Mouse (Mus musculus): Measurements from ENCODE around the gene Hpcal1. TPM values are rescaled to one million over a fixed set of nuclear protein-coding genes. Genes with fewer than 3 reads are reported as not detected.
A peak's percentile ranks its signal among the peaks of the same experiment; 100 is the strongest.
"Not testable (repeated sequence)": the region's sequence is repeated elsewhere in the genome, so short reads cannot be mapped to it uniquely, and the experiment has no call there.

Gene Hpcal1
- polyA plus RNA-seq, 1 experiment from 2014 or later: 72.2 TPM

GRCm38 (mm10) chr12:17747191-17748154, 56.8 kb downstream of the Hpcal1 start:
- Histone ChIP-seq H3K4me2 (no peak overlapping the region), H3K36me3 (no peaks in the 10 kb centered on the region), H3K9me3 (no peaks in the 10 kb centered on the region), H3K4me1 (peaks cover 68% of the 10 kb centered on the region), H3K9ac (no peak overlapping the region), H3K27ac (peak overlapping the region; percentile 76), H3K4me3 (no peak overlapping the region), H3K27me3 (no peaks in the 10 kb centered on the region)
- WGBS: 29% methylated on average over 10 of the region's 10 CpGs
- ATAC-seq (ENCODE audit: borderline replicate concordance, extremely low read depth, low FRiP score, low TSS enrichment): peak; percentile 71

- H3K27me3 ChIP-seq: no peaks in the 10 kb centered on the region
- ATAC-seq (ENCODE audit: borderline replicate concordance, extremely low read depth, low FRiP score, low TSS enrichment): no peak
- no peak overlapping the region for H3K9ac ChIP-seq
- no peaks in the 10 kb centered on the region for H3K9me3 ChIP-seq
- peaks cover 62% of the 10 kb centered on the region for H3K4me1 ChIP-seq
- H3K4me2 ChIP-seq: no peak overlapping the region
- no peak overlapping the region for H3K4me3 ChIP-seq
- peak overlapping the region; percentile 76; the same call in 1 of the 2 replicates for H3K27ac ChIP-seq
- WGBS: 28% methylated on average over 4 of the region's 4 CpGs
- H3K36me3 ChIP-seq: no peaks in the 10 kb centered on the region
Observed at GRCm38 (mm10) chr12:17748155-17748529, 57.5 kb downstream of the Hpcal1 start.

DNA sequence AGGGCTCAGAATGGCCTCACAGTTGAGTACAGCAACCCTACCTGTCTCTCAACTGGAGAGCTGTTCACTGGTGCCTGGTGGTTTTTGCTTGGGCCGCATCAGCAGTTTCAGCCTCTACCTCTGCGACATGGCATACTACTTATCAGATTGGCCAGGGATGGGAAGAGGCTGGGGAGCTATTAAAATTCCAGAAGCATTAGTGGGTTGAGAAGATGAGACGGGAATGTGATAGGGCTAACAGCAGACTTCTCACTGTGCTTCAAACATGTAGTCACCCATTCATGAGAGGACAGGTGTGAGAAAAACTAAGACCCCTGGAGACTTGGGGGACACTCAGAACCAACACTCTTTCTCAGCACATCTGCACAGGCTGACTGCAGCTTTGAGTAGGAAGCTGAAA, 59.1 kb downstream of the Hpcal1 start:
- Histone ChIP-seq H3K4me3 (no peak overlapping the region), H3K9ac (no peak overlapping the region), H3K27me3 (no peaks in the 10 kb centered on the region), H3K27ac (peak overlapping the region; percentile 34; the same call in 1 of the 2 replicates), H3K4me2 (no peak overlapping the region), H3K4me1 (peaks cover 53% of the 10 kb centered on the region), H3K9me3 (no peaks in the 10 kb centered on the region), H3K36me3 (no peaks in the 10 kb centered on the region)
- ATAC-seq (ENCODE audit: borderline replicate concordance, extremely low read depth, low FRiP score, low TSS enrichment): no peak
- 37% methylated on average over 3 of the region's 3 CpGs for WGBS

DNA sequence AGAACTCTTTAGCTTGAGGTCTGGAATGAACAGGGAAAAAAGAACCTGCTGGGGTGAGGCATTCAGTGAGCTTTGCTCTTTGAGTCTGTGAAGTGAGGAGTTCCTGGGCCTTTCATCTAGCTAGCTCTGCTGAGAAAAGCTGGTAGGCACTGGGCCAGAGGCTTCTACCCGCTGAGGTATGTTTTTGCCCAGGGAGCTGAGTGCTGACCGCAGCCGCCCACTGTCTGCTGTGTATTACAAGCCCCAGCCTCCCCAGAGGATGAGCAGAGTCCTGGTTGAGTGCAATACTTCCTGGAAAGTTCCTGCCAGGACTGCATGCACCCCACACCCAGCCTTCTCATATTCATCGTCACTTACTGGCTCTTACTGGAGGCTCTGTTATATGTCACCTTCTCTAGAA, 59.8 kb downstream of the Hpcal1 start:
- no peak overlapping the region for H3K4me3 ChIP-seq
- peak overlapping the region; percentile 34 for H3K27ac ChIP-seq
- WGBS: 32% methylated on average over 4 of the region's 4 CpGs
- no peak for ATAC-seq (ENCODE audit: borderline replicate concordance, extremely low read depth, low FRiP score, low TSS enrichment)
- H3K4me1 ChIP-seq: peaks cover 48% of the 10 kb centered on the region
- no peak overlapping the region for H3K9ac ChIP-seq
- H3K27me3 ChIP-seq: no peaks in the 10 kb centered on the region
- H3K4me2 ChIP-seq: no peak overlapping the region
- no peaks in the 10 kb centered on the region for H3K36me3 ChIP-seq
- H3K9me3 ChIP-seq: no peaks in the 10 kb centered on the region

DNA sequence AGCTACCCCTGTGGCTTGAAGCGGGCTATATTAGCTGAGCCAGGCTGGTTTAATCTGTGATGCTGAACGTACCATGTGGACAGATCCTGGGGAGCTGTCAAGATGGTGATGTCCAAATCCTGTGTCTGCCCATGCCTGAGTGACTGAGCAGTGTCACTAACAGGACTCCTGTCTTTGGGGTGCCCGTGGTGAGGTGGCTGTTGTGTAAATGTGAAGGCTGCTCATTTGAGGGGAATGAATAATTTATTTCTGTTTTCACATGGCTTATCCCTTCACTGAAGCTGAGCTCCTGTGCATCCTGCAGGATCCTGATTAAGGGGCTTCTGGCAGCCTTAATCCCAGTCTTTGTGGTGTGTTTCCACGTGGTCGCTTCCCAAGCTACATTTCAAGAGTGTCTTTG, 62.2 kb downstream of the Hpcal1 start:
- H3K4me3 ChIP-seq: no peak overlapping the region
- H3K27ac ChIP-seq: no peak overlapping the region
- H3K9ac ChIP-seq: no peak overlapping the region
- ATAC-seq (ENCODE audit: borderline replicate concordance, extremely low read depth, low FRiP score, low TSS enrichment): no peak
- no peaks in the 10 kb centered on the region for H3K36me3 ChIP-seq
- no peak overlapping the region for H3K4me2 ChIP-seq
- H3K4me1 ChIP-seq: peaks cover 25% of the 10 kb centered on the region
- 60% methylated on average over 5 of the region's 5 CpGs for WGBS
- H3K9me3 ChIP-seq: no peaks in the 10 kb centered on the region
- no peaks in the 10 kb centered on the region for H3K27me3 ChIP-seq

DNA sequence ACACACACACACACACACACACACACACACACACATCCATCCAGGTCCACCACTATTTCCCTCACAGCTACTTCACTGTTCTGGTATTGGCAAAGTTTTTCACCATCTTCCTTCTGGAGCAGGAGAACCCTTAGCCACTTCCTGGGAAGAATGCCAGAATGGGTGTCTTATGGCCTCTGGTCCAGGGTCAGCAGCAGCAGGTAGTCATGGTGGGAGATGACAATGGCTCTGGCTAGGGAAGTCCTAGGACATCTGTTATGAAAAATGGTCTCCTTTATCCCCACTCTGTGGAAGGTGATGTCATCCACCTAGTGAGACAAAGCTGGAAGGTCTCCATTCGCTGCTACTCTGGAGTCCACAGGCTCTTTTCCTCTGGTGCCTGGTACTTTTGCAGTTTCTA, 64.1 kb downstream of the Hpcal1 start:
- no peaks in the 10 kb centered on the region for H3K36me3 ChIP-seq
- no peaks in the 10 kb centered on the region for H3K27me3 ChIP-seq
- H3K4me3 ChIP-seq: no peak overlapping the region
- no peaks in the 10 kb centered on the region for H3K9me3 ChIP-seq
- H3K27ac ChIP-seq: no peak overlapping the region
- no peak overlapping the region for H3K4me2 ChIP-seq
- peaks cover 10% of the 10 kb centered on the region for H3K4me1 ChIP-seq
- no peak for ATAC-seq (ENCODE audit: borderline replicate concordance, extremely low read depth, low FRiP score, low TSS enrichment)
- WGBS: 72% methylated on average over 1 of the region's 1 CpGs
- H3K9ac ChIP-seq: no peak overlapping the region

DNA sequence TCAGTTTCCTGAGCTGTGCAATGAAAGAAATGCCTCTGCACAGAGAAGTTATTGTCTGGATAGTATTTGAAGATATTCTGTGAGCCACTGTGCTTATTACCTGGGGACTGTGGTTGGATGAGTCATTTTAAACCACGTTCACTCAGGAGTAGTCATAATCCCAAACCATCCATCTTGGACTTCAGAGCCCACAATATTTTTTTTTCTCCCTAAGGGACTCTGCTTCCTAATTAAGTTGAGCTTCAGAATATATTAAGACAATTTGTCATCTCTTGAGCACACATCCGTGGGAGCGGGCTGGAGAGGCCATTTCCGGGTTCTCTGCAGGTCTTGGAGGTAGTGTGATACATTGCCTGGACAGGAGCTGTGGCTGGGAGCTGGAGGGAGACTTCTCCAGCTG, 66.2 kb downstream of the Hpcal1 start:
- Histone ChIP-seq H3K4me3 (no peak overlapping the region), H3K9me3 (no peaks in the 10 kb centered on the region), H3K27me3 (no peaks in the 10 kb centered on the region), H3K9ac (no peak overlapping the region), H3K27ac (no peak overlapping the region), H3K4me2 (no peak overlapping the region), H3K4me1 (no peaks in the 10 kb centered on the region), H3K36me3 (no peaks in the 10 kb centered on the region)
- no peak for ATAC-seq (ENCODE audit: borderline replicate concordance, extremely low read depth, low FRiP score, low TSS enrichment)
- WGBS: 71% methylated on average over 4 of the region's 4 CpGs

GRCm38 (mm10) chr12:17762286-17762933, 71.8 kb downstream of the Hpcal1 start:
- Histone ChIP-seq H3K4me2 (no peak overlapping the region), H3K27me3 (no peaks in the 10 kb centered on the region), H3K4me1 (peaks cover 8% of the 10 kb centered on the region), H3K9ac (no peak overlapping the region), H3K27ac (no peak overlapping the region), H3K9me3 (no peaks in the 10 kb centered on the region), H3K36me3 (no peaks in the 10 kb centered on the region), H3K4me3 (no peak overlapping the region)
- ATAC-seq (ENCODE audit: borderline replicate concordance, extremely low read depth, low FRiP score, low TSS enrichment): no peak
- WGBS: 65% methylated on average over 6 of the region's 6 CpGs

DNA sequence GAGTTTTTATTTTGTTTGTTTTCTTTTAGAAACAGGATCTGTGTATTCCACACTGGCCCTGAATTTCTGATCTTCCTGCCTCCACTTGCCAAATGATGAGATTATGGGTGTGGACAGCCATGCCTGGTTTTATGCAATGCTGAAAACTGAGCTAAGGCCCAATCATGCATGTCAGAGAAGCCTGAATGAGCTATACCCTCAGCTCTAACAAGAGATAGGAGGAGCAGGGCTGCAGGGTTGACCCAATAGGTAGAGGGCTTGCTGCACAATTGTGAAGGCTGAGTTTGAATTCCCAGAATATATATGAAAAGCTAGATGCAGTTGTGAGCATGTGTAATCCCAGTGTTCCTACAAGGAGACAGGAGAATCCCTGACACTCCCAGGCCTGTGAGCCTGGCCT, 72.4 kb downstream of the Hpcal1 start:
- H3K4me1 ChIP-seq: peaks cover 8% of the 10 kb centered on the region
- no peaks in the 10 kb centered on the region for H3K36me3 ChIP-seq
- H3K27me3 ChIP-seq: no peaks in the 10 kb centered on the region
- H3K4me2 ChIP-seq: no peak overlapping the region
- H3K9me3 ChIP-seq: no peaks in the 10 kb centered on the region
- no peak for ATAC-seq (ENCODE audit: borderline replicate concordance, extremely low read depth, low FRiP score, low TSS enrichment)
- H3K27ac ChIP-seq: no peak overlapping the region
- no peak overlapping the region for H3K4me3 ChIP-seq
- H3K9ac ChIP-seq: no peak overlapping the region

GRCm38 (mm10) chr12:17764005-17764404, 73.3 kb downstream of the Hpcal1 start:
- 79% methylated on average over 3 of the region's 3 CpGs for WGBS

GRCm38 (mm10) chr12:17767567-17767966, 76.9 kb downstream of the Hpcal1 start:
- H3K27ac ChIP-seq; H3K36me3 ChIP-seq; H3K4me2 ChIP-seq; H3K9me3 ChIP-seq; H3K27me3 ChIP-seq; ATAC-seq (ENCODE audit: borderline replicate concordance, extremely low read depth, low FRiP score, low TSS enrichment); H3K9ac ChIP-seq; H3K4me3 ChIP-seq: not testable (repeated sequence)
- 69% methylated on average over 1 of the region's 1 CpGs for WGBS
- peaks cover 15% of the 10 kb centered on the region for H3K4me1 ChIP-seq

More at GRCm38 (mm10) chr12:17764005-17764404, 73.3 kb downstream of the Hpcal1 start:
- no peak overlapping the region for H3K4me2 ChIP-seq
- H3K9me3 ChIP-seq: no peaks in the 10 kb centered on the region
- no peak overlapping the region for H3K4me3 ChIP-seq
- no peaks in the 10 kb centered on the region for H3K36me3 ChIP-seq
- H3K9ac ChIP-seq: no peak overlapping the region
- no peak overlapping the region for H3K27ac ChIP-seq
- no peaks in the 10 kb centered on the region for H3K27me3 ChIP-seq
- H3K4me1 ChIP-seq: peaks cover 8% of the 10 kb centered on the region
- no peak for ATAC-seq (ENCODE audit: borderline replicate concordance, extremely low read depth, low FRiP score, low TSS enrichment)

- H3K9ac ChIP-seq: no peak overlapping the region
Observed at GRCm38 (mm10) chr12:17769476-17770172, 79.0 kb downstream of the Hpcal1 start.

More at GRCm38 (mm10) chr12:17769476-17770172, 79.0 kb downstream of the Hpcal1 start:
- WGBS: 47% methylated on average over 2 of the region's 2 CpGs
- H3K4me2 ChIP-seq: no peak overlapping the region
- ATAC-seq (ENCODE audit: borderline replicate concordance, extremely low read depth, low FRiP score, low TSS enrichment): no peak
- H3K27me3 ChIP-seq: no peaks in the 10 kb centered on the region
- peak overlapping the region; percentile 37 for H3K27ac ChIP-seq
- no peaks in the 10 kb centered on the region for H3K9me3 ChIP-seq
- H3K4me3 ChIP-seq: no peak overlapping the region
- H3K4me1 ChIP-seq: peaks cover 13% of the 10 kb centered on the region
- no peaks in the 10 kb centered on the region for H3K36me3 ChIP-seq
